Mouse (Mus musculus): ENCODE measurements around the gene Ormdl2.
"Not testable (repeated sequence)": the region's sequence is repeated elsewhere in the genome, so short reads cannot be mapped to it uniquely, and the experiment has no call there.

Ormdl2 gene

DNA sequence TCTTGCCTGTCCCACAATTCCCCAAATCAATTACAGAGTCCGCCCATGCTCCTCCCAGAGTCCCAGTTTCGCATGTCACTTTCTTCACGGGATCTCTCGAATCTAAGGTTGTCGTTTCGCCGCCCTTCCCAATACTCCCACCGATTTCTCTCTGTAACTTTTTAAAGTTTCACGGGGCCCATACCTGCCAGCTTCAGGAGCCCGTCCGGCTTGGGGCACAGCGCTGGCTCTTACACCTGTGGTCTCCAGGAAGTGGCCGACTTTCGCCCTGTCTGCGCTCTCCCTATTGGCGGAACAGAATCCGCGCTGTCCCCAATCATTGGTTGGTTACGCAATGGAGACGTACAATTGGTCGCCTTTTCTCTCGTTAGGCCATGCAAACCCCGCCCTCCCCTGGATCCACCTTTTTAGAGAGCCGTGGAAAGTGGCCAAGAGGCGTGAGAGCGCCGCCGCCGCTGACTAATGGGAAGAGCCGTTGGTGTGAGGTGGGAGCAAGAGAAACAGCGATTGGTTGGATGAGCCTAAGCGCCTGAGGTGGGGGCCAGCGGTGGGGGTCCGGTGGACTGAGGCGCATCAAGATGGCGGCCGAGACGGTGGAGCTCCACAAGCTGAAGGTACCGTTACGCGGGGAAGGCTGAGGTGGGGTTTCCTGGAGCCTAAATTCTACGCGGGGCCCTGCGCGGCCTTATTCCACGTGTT lies at the start of gene Ormdl2:
Ormdl2 (minus strand) TSS at position 288 of the 699 bp plus-strand sequence.
- DNase-seq (ENCODE audit: low spot score), result peak; percentile 97

DNA sequence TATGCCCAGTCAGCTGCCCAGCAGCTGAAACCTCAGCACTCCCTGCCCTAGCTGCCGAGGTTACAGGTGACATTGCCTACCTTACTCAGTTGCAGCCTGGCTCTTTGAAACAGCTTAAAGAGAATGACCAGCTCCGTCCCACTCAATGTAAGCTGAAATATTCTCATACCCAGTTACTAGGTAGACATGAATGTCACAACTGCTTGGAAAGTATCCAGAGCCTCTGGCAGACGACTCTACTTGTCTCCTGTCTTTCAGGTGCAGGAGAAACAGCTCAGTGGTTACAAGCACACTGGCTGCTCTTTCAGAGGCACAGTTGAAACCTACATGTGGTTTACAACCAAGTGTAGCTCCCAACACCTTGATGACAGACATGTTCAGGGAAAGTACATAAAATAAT lies 48.9 kb upstream of the Ormdl2 start:
- no peak for DNase-seq (ENCODE audit: low spot score)

DNA sequence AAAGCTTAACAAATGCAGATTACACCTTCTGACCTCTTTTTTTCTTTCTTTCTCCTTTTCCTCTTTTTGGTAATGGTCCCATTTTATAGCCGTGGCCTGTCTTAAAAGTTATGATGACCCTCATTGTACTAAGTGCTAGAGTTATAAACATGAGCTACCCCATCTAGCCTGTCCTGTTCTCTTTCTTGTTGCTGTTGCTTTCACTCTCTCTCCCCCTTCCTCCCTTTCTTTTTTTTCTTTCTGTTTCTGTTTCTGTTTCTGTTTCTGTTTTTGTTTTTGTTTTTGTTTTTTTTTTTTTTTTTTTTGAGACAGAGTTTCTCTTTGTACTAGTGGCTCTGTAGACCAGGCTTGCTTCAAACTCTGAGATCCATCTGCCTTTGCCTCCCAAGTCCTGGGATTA lies 45.1 kb upstream of the Ormdl2 start:
- no peak for DNase-seq (ENCODE audit: low spot score)

DNA sequence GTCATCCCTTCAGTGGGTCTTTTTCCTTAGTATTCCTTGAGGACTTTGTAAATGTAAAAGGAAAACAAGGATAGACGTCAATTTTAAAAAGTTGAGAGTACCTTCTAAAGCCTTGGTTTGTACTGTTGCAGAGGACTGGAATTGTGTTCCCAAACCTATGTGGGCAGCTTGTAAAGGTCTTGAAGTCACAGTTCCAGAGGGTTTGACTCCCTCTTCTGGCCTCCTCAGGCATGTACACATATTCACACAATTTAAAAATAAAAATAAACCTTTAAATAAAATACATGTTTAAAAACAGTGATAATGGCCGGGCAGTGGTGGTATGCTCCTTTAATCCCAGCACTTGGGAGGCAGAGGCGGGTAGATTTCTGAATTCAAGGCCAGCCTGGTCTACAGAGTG lies 44.6 kb upstream of the Ormdl2 start:
- no peak for DNase-seq (ENCODE audit: low spot score)

DNA sequence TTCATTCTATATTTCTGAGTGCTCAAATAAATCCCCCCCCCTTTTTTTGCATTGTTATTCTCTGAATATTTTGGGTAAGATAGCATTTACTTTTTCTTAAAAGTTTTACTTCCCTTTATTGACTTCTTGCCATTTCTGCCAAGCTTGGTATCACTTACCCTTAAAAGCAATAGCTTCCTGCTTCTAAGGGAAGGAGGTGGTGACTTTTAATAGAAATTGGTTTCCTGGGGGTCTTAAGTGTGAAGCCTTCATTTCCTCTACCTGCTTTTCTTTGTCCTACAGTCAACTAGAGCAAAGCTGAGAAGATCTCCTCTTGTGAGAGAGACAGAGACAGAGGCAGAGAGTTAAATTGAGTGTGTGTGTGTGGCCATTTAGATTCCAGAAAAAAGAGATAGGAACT lies 39.7 kb upstream of the Ormdl2 start:
- DNase-seq (ENCODE audit: low spot score), result no peak

DNA sequence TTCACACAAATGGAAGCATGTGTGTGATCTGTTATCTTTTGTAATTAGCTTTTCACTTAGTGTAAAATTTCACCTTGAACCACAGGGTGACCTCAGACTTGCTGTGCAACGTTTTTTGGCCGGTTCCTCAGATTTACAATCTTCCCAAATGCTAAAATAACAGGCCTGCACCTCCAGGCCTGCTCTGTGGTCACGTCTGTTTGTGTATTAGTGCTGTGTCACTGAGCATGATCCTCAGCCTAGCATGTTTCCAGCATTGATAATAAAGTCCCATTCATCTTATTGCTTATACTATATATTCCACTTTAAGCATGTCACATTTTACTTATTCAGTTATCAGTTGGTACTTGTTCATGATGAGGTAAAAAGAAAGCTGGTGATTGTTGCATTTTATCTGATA lies 28.9 kb upstream of the Ormdl2 start:
- no peak for DNase-seq (ENCODE audit: low spot score)

DNA sequence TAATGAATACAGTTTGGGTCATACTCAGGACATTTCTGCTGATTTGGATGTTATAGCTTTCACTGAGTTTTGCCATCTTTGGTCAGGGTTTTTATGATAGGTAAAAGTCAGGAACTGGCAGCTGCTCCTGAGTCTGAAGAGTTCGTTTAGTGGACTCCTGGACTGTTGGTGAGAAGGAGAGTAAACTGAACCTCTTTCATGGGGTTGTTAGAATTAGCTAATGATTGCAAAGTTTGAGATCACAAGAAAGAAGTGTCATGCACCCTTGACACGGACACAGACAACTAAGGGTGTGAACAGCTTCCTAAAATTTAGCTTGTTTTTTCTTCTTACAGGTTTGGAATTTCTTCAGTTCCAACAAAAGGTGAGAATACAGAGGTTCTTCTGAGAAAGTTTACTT lies 27.0 kb upstream of the Ormdl2 start:
- DNase-seq (ENCODE audit: low spot score), result no peak

DNA sequence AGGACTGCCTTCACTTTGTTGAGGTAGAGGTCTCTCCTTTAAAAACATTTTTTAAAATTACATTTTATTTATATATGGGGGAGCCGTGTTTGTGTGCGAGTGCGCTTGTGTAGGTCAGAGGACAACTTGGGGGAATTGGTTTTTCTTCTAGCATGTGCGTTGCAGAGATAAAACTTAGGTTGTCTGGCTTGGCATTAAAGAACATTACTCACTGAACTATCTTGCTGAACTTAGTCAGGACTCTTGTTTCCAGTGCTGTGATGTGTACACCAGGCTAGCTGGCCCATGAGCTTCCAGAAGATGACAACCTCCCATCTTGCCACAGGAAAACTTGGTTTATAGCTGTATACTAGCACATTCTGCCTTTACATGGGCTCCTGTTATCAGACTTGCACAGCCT lies 25.2 kb upstream of the Ormdl2 start:
- no peak for DNase-seq (ENCODE audit: low spot score)

DNA sequence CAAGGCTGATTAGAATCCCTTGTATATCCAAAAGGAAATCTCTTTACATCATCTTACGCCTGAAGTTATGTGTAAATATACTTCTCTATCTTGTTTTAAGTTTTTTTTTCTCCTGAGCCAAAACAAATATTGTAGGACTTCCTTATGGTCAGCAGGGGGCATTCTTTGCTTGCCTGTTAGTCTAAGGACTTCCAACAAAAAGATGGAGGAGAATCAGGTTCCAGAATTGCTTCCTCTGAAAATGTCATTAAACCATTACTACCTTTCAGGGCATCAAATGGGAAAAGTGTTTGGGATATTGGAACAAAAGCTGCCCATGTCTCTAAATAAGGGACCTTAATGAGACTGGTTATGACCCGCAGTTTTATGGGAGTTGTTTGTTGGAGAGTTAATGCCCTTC lies 24.1 kb upstream of the Ormdl2 start:
- no peak for DNase-seq (ENCODE audit: low spot score)

DNA sequence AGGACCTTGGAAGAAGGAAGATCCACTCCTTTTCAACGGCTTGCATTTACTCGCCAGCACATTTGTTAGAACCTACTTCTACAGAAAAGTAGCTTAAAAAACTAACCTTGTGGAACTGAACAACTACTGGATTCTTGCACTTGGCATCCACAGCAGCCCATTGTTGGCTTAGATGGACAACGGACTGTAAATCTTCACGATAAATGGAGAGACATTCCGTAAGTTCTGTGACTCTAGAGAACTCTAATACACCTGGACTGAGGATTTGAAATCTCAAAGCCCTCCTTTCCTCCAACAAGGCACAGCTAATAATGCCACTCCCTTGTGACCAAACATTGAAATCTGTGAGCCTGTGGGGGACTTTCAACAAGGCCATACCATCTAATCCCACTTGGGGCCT lies 21.8 kb upstream of the Ormdl2 start:
- no peak for DNase-seq (ENCODE audit: low spot score)

DNA sequence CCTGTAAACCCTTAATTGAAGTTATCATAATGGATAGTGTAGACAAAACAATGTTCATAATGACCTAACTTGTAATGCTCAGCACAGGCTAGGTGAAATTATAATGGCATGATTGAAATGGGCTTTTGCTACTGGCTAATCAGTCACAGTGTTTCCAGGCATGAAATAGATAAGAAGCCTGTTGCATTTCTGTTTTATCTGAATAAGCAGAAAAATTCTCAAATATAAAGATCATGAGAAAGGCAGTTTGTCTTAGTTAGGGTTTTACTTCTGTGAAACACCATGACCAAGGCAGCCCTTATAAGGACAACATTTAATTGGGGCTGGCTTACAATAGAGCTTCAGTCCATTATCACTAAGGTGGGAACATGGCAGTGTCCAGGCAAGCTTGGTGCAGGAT lies 19.2 kb upstream of the Ormdl2 start:
- no peak for DNase-seq (ENCODE audit: low spot score)

DNA sequence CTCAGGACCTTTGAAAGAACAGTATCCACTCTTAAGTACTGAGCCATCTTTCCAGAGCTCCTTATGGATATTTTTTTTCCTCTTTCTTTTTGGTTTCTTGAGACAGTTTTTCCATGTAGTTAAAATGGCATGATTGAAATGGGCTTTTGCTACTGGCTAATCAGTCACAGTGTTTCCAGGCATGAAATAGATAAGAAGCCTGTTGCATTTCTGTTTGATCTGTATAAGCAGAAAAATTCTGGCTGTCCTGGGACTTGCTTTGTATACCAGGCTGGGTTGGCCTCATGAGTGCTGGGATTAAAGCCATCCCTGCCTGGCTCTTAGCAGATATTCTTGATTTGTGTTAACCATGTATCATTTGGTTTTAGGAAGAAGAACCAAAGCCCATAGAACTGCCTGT lies 18.0 kb upstream of the Ormdl2 start:
- no peak for DNase-seq (ENCODE audit: low spot score)

DNA sequence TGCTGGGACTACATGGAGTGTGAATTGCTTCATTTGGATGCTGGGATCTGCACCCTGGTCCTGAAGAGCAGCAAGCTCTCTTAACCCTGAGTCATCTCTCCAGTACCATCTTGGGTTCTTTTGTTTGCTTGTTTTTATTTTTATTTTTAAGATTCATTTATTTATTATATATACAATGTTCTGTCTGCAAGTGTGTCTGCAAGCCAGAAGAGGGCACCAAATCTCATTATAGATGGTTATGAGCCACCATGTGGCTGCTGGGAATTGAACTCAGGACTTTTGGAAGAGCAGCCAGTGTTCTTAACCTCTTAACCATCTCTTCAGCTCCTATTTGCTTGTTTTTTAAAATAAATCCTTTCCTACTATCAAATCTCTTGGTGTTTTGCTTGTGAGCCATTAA lies 16.0 kb upstream of the Ormdl2 start:
- no peak for DNase-seq (ENCODE audit: low spot score)

DNA sequence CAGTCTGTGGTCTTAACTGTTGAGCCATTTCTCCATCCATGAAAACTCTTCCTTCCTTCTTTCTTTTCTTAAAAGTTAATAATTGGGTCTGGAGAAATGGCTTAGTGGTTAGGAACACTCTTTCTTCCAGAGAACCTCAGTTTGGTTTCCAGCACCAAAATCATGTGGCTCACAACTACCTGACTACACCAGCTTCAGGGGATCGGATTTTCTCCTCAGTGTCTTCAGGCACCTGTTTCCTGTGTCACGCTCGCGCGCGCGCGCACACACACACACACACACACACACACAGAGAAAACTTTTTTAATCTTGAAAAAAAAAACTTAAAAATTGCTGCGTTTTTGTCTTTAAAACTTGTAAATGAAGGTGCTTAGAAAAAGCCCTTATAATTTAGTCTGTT lies 2.4 kb upstream of the Ormdl2 start:
- DNase-seq (ENCODE audit: low spot score), result no peak

DNA sequence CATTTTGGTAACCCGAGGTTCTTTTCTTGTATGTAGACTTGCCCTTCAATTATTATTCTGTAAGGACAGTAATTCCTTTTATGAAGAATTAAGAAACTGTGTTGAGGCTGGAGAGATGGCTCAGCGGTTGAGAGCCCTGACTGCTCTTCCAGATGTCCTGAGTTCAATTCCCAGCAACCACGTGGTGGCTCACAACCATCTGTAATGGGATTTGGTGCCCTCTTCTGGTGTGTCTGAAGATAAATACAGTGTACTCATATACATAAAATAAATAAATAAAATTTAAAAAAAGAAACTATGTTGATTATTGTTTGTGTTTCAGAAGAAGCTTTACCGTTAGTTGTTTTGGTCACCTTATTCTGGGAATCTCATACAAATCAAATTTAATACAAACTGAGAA lies 1.6 kb upstream of the Ormdl2 start:
- not testable (repeated sequence) for DNase-seq (ENCODE audit: low spot score)

DNA sequence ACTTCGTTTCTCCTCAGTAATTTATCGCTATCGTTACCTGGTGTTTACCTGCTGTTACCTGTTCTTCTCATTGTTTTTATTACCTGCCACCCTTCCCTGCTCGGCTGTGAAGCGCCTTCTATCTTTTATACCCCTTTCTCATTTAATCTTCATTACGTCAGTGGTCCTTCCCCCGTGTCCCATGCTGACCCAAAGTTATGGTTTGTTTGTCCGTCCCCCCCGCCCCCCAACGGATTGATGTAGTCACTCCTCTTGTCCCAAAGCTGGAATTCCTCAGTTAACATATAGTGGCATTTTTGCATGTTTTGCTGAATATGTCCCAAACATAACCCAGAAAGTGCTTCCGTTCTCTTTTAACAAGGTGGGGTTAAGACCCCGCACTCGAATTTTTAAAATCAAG lies 690 bp upstream of the Ormdl2 start:
- no peak for DNase-seq (ENCODE audit: low spot score)

DNA sequence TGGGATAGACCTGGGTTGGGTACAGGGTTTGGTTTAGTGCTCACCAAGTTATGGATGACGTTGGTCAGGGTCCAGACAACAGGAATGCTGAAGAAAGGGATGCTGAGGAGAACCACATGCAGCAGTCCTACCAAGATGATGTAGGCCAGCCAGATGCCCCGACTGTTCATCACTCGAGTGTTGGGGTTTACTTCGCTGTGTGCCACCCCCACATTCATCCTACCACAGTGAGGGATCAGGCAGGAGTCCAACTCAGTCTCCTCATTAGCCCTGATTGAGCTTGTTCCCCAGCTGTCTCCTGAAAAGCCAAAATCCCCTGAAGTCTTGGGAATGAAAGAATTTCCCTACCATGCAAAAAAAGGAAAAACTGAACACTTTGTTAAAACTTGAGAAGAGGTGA lies 1.2 kb downstream of the Ormdl2 start:
- DNase-seq (ENCODE audit: low spot score), result no peak

DNA sequence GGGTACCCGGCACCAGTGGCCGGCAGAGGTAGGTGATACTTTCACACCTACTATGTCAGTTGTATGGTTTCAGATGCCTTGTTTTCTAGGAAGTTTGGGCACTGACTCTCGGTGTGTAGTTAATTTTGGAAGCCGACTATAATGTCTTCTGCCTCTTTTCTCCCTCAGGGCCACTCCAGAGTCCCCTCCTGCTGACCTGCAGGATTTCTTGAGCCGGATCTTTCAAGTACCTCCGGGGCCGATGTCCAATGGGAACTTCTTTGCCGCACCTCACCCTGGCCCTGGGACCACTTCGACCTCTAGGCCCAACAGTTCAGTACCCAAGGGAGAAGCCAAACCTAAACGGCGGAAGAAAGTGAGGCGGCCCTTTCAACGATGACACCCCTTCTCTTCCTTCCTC lies 4.4 kb downstream of the Ormdl2 start, which contains the start of gene Sarnp:
Sarnp (plus strand) TSS at position 301 of the 400 bp plus-strand sequence.
- DNase-seq (ENCODE audit: low spot score), result no peak

DNA sequence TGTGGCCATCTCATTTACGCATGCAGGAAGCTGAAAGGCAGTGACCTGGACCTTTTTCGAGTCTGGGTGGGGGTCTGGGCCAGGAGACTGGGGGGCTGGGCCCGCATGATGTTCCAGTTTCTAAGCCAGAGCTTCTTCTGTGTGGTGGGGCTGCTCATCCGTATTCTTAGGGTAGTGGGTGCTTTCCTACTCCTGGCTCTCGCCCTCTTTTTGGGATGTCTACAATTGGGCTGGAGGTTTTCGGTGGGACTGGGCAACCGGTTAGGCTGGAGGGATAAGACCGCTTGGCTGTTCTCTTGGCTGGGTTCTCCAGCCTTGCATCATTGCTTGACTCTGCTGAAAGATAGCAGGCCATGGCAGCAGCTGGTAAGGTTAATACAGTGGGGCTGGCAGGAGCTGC lies 14.4 kb downstream of the Ormdl2 start:
- DNase-seq (ENCODE audit: low spot score), result no peak

DNA sequence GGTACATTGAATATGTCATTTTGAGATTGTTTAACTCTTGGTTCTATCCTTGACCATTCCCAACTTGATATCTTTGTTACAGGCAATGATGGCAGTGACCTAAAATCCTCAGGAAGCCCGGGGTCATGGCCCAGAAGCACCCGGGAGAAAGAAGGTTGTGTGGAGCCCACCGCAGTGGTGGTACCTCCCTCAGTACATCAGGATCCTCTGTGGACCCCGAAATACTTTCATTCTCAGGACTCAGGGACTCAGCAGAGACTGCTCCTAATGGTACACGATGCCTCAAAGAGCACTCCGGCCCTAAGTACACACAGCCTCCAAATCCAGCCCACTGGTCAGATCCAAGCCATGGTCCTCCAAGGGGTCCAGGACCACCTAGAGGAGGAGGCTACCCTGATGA lies 15.4 kb downstream of the Ormdl2 start:
- no peak for DNase-seq (ENCODE audit: low spot score)

DNA sequence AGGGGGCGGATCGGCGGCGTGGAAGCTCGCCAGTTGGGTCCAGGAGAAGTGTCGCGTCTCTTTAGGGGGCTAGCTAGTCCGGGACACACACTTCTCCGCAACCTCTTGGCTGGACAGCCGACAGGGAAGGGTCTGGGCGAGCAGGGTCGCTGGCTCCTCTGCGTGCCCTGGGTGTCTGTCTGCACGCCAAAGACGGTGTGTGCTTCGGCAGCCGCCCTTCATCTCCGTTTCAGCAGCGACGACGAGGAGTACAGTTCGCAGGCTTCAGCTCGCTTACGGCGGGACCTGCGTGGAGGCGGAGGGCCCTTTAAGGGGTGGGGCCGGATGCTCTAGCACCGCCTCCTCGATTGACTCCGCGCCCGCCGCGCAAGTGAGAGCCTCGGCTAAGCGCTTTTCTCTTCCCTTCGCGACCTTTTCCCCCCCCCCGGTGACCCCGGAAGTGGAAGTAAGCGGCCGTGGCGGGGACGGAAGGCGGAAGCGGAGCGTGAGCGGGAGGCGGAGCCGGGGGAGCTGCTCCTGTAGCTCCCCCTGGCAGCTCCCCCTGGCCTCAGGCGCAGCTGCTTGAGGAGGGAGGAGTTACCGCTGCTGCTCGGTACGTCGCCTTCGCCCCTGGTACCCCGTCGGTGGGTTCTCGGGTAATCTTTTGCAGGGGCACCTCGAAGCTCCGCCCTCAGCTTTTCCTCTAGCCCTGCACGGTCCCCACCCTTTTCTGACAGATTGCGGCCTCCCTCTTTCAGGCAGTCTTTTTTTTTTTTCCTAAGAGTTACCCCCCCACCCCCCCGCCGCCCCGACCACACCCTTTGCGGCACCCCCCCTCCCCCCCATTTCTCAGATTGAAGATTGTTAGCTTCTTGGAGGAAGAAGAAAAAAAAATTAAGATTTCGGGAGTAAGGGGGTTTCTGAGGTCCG lies 16.1 kb downstream of the Ormdl2 start:
- DNase-seq (ENCODE audit: low spot score), result peak; percentile 79

DNA sequence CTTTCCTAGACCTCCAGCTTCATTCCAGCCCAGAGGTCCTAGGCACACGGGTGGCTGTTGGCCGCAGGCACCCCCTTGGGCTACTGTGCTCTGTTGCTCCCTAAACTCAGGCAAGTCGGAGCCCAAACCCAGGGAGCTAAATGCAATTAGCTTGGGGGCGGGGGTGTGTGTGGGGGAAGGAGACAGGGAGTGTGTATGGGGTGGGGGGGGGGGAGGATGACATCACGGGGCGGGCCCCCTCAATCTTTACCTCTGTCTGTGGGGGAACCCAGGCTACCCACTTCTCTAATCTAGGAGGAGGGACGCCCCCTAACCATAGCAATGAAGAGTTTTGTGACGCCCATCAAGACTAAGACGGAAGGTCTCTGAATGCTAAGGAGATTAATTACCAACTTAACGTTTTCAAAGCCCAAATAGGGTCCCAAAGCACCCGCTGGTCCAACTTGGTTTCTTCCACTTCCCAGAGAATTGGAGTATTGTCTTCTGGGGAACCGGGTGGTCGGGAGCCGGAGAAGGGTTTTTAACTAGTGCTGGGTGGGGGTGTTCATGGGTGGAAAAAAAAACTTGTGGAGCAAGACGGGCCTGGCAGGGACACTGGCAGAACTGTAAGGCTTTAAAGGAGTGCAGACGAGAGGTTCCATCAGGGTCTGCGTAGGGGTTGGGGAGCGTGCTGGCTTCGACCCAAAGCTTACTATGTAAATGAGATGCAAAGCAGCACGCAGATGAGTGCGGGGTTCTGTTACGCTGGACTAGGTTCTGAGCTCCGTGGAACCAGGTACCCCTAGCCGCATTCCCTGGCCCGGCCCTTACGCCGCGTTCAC lies 17.0 kb downstream of the Ormdl2 start, which contains the start of gene Tmem198b:
Tmem198b (minus strand) TSS at position 100 of the 821 bp plus-strand sequence.
- DNase-seq (ENCODE audit: low spot score), result peak; percentile 56

Data from ovary, postnatal 10 days (tissue).